Mouse (Mus musculus): ENCODE results near the gene Efcab6. TPM values are rescaled to one million over a fixed set of nuclear protein-coding genes. Genes with fewer than 3 reads are reported as not detected.

The Efcab6 gene
- polyA plus RNA-seq, 1 experiment, result not detected

DNA sequence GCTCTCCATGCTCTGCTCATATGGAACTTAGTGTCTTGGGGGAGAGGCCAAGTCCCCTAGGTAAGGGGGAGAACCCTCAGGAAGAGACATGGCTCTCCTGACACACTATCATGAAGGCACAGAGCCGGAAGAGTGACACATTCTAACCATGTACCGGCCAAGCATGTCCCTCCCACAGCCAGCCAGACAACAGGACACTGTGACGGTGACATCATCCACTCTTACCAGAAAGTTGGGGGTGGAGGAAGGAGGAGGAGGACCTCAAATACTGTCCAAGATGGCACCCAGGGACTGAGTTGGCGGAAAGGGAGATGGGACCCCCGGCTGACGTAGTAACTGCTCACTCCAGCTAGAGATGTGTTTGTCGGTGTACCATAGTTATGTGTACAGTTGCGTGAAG is 181.4 kb downstream of the Efcab6 start:
- Histone ChIP-seq H3K36me3 (ENCODE audit: control insufficient read depth) (no peaks in the 10 kb centered on the region), H3K4me3 (replicated peaks) (no peak overlapping the region), H3K9me3 (ENCODE audit: control insufficient read depth, low read length) (peaks cover 16% of the 10 kb centered on the region), H3K27me3 (ENCODE audit: control insufficient read depth) (no peaks in the 10 kb centered on the region; the same call in 1 of the 2 replicates), H3K4me1 (ENCODE audit: control insufficient read depth) (no peaks in the 10 kb centered on the region)
- TF ChIP-seq GATA1 (IDR thresholded peaks at IDR 0.05; ENCODE audit: low read length) (no peak), TAL1 (IDR thresholded peaks at IDR 0.05; ENCODE audit: low read length) (no peak)

DNA sequence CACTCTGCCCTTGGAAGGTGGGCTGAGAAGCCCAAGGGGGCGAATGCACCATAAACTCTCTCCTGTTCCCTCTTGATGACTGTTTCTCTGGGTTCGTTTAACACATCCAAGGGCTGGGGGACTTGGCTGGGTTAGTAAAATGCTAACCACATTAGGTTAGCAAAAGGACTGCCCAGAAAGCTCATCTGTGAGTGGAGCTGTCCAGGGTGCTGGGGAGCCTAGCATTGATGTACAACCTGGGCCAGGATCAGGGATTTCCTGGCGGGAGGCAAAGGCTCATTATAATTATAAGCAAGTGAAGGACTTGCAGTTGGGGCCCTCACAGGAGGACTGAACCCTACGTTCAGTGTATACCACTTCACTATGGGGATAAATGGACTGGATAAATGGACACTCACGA is 185.3 kb downstream of the Efcab6 start:
- H3K9me3 ChIP-seq (ENCODE audit: control insufficient read depth, low read length), result peaks cover 14% of the 10 kb centered on the region
- no peaks in the 10 kb centered on the region for H3K36me3 ChIP-seq (ENCODE audit: control insufficient read depth)
- TF ChIP-seq TAL1 (IDR thresholded peaks at IDR 0.05; ENCODE audit: low read length) (no peak), GATA1 (IDR thresholded peaks at IDR 0.05; ENCODE audit: low read length) (no peak)
- H3K27me3 ChIP-seq (ENCODE audit: control insufficient read depth), result no peaks in the 10 kb centered on the region; the same call in 1 of the 2 replicates
- no peaks in the 10 kb centered on the region for H3K4me1 ChIP-seq (ENCODE audit: control insufficient read depth)
- H3K4me3 ChIP-seq (replicated peaks), result no peak overlapping the region

DNA sequence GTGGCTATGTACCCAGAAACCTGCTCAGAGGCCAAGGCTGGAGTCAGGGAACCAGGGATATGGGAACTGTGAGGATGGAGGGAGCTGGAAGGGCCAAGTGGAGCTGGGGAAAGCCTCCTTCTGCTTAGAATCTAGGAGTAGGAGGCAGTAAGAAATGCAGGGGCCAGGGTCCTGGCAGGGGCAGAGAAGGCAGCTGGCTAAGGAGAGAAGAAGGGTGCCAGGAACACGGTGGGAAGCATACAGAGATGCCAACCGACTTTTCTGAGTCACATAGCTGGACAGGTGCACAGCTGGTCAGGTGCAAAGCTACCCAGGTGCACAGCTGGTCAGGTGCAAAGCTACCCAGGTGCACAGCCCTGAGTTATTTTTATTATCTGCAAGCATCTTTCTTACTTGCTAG is 187.3 kb downstream of the Efcab6 start:
- Histone ChIP-seq H3K4me1 (ENCODE audit: control insufficient read depth) (no peaks in the 10 kb centered on the region), H3K27me3 (ENCODE audit: control insufficient read depth) (no peaks in the 10 kb centered on the region), H3K36me3 (ENCODE audit: control insufficient read depth) (no peaks in the 10 kb centered on the region), H3K9me3 (ENCODE audit: control insufficient read depth, low read length) (no peaks in the 10 kb centered on the region), H3K4me3 (replicated peaks) (no peak overlapping the region)
- TF ChIP-seq TAL1 (IDR thresholded peaks at IDR 0.05; ENCODE audit: low read length) (no peak), GATA1 (IDR thresholded peaks at IDR 0.05; ENCODE audit: low read length) (no peak)

GRCm38 (mm10) chr15:83877155-83877866 is 187.9 kb downstream of the Efcab6 start:
- Histone ChIP-seq H3K27me3 (ENCODE audit: control insufficient read depth) (no peaks in the 10 kb centered on the region), H3K9me3 (ENCODE audit: control insufficient read depth, low read length) (no peaks in the 10 kb centered on the region), H3K4me3 (replicated peaks) (no peak overlapping the region), H3K36me3 (ENCODE audit: control insufficient read depth) (no peaks in the 10 kb centered on the region), H3K4me1 (ENCODE audit: control insufficient read depth) (no peaks in the 10 kb centered on the region)
- TF ChIP-seq GATA1 (IDR thresholded peaks at IDR 0.05; ENCODE audit: low read length) (no peak), TAL1 (IDR thresholded peaks at IDR 0.05; ENCODE audit: low read length) (no peak)

DNA sequence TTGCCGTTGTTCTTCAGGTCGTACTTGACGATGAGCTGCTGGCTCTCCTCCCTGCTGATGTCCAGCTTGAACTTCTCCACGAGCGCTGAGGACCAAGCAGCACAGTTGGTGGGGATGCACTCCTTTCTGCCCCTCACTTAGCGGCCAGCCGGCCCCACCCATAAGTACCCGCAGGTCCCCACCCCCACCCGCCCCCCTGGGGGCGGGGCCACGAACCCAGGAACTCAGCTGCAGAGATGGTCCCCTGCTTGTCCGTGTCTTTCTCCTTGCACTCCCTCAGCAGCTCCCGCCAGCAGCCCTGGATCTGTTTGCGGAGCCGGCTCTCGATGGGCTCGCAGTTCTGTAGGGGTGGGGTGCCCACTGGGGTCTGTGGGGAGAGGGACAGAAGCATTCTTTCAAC is 194.2 kb downstream of the Efcab6 start:
- TF ChIP-seq GATA1 (IDR thresholded peaks at IDR 0.05; ENCODE audit: low read length) (no peak), TAL1 (IDR thresholded peaks at IDR 0.05; ENCODE audit: low read length) (no peak)
- Histone ChIP-seq H3K4me3 (replicated peaks) (no peak overlapping the region), H3K9me3 (ENCODE audit: control insufficient read depth, low read length) (no peaks in the 10 kb centered on the region), H3K27me3 (ENCODE audit: control insufficient read depth) (no peaks in the 10 kb centered on the region), H3K36me3 (ENCODE audit: control insufficient read depth) (no peaks in the 10 kb centered on the region), H3K4me1 (ENCODE audit: control insufficient read depth) (no peaks in the 10 kb centered on the region)

- TF ChIP-seq GATA1 (IDR thresholded peaks at IDR 0.05; ENCODE audit: low read length), result no peak
- no peak for TF ChIP-seq TAL1 (IDR thresholded peaks at IDR 0.05; ENCODE audit: low read length)
- Histone ChIP-seq H3K27me3 (ENCODE audit: control insufficient read depth) (no peaks in the 10 kb centered on the region), H3K4me3 (replicated peaks) (no peak overlapping the region)
These were observed 199.6 kb downstream of the Efcab6 start for GRCm38 (mm10) chr15:83865626-83866025.

DNA sequence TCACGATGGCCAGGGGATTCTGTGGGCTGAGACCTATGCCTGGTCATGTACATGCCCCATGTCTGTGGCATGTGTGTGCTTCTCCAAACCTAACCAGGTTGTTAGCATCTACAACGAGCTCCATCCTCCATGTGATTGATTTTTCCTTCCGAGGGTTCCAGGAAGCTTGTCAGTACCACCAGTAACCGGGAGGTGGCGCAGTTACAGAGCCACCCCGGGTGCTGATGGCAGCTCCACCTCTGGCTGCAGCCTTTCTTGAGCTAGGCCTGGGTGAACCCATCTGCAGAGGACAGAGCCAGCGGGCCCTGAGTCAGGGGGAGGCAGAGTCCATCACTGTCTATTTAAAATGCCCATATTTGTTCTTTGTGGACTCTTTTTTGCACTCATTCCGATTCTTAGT is 208.1 kb downstream of the Efcab6 start:
- Histone ChIP-seq H3K4me1 (ENCODE audit: control insufficient read depth) (no peaks in the 10 kb centered on the region), H3K9me3 (ENCODE audit: control insufficient read depth, low read length) (no peaks in the 10 kb centered on the region), H3K27me3 (ENCODE audit: control insufficient read depth) (no peaks in the 10 kb centered on the region), H3K36me3 (ENCODE audit: control insufficient read depth) (no peaks in the 10 kb centered on the region), H3K4me3 (replicated peaks) (no peak overlapping the region)
- TF ChIP-seq TAL1 (IDR thresholded peaks at IDR 0.05; ENCODE audit: low read length) (no peak), GATA1 (IDR thresholded peaks at IDR 0.05; ENCODE audit: low read length) (no peak)

More at GRCm38 (mm10) chr15:83865626-83866025, 199.6 kb downstream of the Efcab6 start:
- H3K9me3 ChIP-seq (ENCODE audit: control insufficient read depth, low read length), result no peaks in the 10 kb centered on the region
- no peaks in the 10 kb centered on the region for H3K4me1 ChIP-seq (ENCODE audit: control insufficient read depth)
- no peaks in the 10 kb centered on the region for H3K36me3 ChIP-seq (ENCODE audit: control insufficient read depth)

DNA sequence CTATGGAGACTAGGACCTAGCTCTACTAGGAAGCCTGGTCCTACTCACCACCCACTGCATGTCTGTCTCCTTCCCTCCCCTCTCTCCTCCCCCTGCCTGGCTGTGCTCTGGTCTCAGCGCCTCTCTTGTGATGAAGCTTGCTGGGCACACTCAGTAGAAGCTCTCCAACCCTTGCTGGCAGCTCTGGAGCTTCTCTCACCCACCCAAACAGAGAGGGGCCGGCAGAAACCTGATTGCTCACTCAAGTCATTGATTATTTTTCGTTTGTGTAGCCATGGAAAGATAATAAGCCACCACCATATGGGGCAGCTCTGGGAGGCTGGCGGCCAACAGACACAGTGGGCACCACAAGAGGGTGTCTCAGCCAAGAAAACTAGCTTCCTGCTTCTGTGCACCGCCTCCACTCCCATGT is 211.8 kb downstream of the Efcab6 start:
- Histone ChIP-seq H3K9me3 (ENCODE audit: control insufficient read depth, low read length) (no peaks in the 10 kb centered on the region), H3K27me3 (ENCODE audit: control insufficient read depth) (no peaks in the 10 kb centered on the region), H3K36me3 (ENCODE audit: control insufficient read depth) (no peaks in the 10 kb centered on the region), H3K4me1 (ENCODE audit: control insufficient read depth) (no peaks in the 10 kb centered on the region), H3K4me3 (replicated peaks) (no peak overlapping the region)
- TF ChIP-seq TAL1 (IDR thresholded peaks at IDR 0.05; ENCODE audit: low read length) (no peak), GATA1 (IDR thresholded peaks at IDR 0.05; ENCODE audit: low read length) (no peak)

- TF ChIP-seq TAL1 (IDR thresholded peaks at IDR 0.05; ENCODE audit: low read length) (no peak), GATA1 (IDR thresholded peaks at IDR 0.05; ENCODE audit: low read length) (no peak)
- Histone ChIP-seq H3K9me3 (ENCODE audit: control insufficient read depth, low read length) (no peaks in the 10 kb centered on the region), H3K27me3 (ENCODE audit: control insufficient read depth) (no peaks in the 10 kb centered on the region), H3K4me1 (ENCODE audit: control insufficient read depth) (no peaks in the 10 kb centered on the region), H3K36me3 (ENCODE audit: control insufficient read depth) (no peaks in the 10 kb centered on the region), H3K4me3 (replicated peaks) (no peak overlapping the region)
These were observed 217.0 kb downstream of the Efcab6 start for GRCm38 (mm10) chr15:83848193-83848592.

- no peak overlapping the region for H3K4me3 ChIP-seq (replicated peaks)
- no peaks in the 10 kb centered on the region for H3K36me3 ChIP-seq (ENCODE audit: control insufficient read depth)
- H3K9me3 ChIP-seq (ENCODE audit: control insufficient read depth, low read length), result no peaks in the 10 kb centered on the region
- no peaks in the 10 kb centered on the region for H3K4me1 ChIP-seq (ENCODE audit: control insufficient read depth)
- TF ChIP-seq GATA1 (IDR thresholded peaks at IDR 0.05; ENCODE audit: low read length) (no peak), TAL1 (IDR thresholded peaks at IDR 0.05; ENCODE audit: low read length) (no peak)
- H3K27me3 ChIP-seq (ENCODE audit: control insufficient read depth), result no peaks in the 10 kb centered on the region
These were observed 217.7 kb downstream of the Efcab6 start for GRCm38 (mm10) chr15:83847512-83847911.

All from erythroblast, embryonic 14.5 days (primary cell).